Mouse (Mus musculus): ENCODE data around the gene Iqgap2.

DNA sequence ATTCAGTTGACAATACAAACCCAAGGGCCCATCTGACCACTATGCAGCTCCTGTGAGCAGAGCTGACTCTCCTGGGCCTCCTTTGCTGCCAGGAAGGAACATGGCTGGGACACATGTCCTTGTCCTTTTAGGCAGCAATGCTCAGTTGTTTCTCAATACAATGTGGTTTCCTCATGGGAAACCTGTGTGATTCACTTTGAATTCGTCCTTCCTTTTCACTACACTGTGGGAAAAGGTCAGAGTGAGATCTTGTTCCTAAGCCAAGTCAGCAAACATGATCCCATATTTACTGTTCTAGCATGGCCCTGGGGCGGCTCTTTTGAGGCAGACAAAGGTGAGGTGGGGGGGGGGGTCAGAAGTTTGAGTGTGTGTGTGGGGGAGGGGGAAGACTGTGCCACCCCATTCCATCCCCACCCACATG lies 32.5 kb upstream of the Iqgap2 start:
- TF ChIP-seq CTCF (IDR thresholded peaks at IDR 0.05; ENCODE audit: insufficient read depth, low read length) (no peak), POLR2A (IDR thresholded peaks at IDR 0.05; ENCODE audit: borderline replicate concordance, extremely low read depth, low read depth, low read length) (no peak)
